Mouse (Mus musculus) urinary bladder, adult 18-20 months (tissue): ENCODE results near the gene Gclm.
"Not testable (repeated sequence)": the region's sequence is repeated elsewhere in the genome, so short reads cannot be mapped to it uniquely, and the experiment has no call there.

Source experiments
- DNase-seq, 2 experiments: peaks; one replicate each; pipeline ENCODE4 v3.0.0; 2022; ENCODE audit warnings: low spot score in 2 of 2, mixed read lengths in 2 of 2

Gclm gene

DNA sequence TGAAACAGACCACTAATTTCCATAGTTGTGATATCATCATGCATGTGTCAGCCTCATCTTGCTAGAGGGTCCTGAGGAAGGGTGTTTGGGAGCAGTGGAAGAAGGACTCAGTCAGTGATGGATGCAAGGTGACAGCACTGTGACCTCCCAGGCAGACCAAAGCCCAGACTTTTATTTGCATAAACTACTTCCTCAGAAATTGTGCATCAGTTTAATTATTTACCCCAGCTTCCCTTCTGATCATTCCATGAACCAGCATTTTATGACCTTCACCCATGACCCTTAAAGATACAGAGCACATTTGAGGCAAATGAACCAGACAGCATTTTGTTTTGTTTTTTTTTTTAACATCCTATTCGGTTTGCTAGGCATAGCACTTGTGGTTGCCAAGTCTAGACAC, 9.6 kb upstream of the Gclm start:
- no peak for DNase-seq

DNA sequence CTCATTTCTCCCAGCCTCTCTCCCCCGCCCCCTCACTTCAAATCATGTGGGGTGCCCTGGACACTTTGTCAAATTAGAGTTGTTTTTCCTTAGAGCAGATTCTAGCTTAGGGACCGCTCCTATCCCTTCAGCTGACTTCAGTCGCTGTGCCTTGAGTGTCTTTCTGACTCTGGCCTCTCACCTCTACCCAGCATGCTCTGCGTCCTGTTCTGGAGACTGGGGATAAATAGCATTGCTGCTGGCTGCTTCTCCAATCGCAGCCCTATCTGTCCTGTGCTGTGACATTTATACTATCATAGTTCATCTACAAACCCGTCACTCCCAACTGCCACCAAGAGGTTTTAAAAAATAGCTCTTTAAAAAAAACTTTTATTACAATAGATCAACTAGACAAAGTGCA, 2.5 kb upstream of the Gclm start:
- no peak for DNase-seq

DNA sequence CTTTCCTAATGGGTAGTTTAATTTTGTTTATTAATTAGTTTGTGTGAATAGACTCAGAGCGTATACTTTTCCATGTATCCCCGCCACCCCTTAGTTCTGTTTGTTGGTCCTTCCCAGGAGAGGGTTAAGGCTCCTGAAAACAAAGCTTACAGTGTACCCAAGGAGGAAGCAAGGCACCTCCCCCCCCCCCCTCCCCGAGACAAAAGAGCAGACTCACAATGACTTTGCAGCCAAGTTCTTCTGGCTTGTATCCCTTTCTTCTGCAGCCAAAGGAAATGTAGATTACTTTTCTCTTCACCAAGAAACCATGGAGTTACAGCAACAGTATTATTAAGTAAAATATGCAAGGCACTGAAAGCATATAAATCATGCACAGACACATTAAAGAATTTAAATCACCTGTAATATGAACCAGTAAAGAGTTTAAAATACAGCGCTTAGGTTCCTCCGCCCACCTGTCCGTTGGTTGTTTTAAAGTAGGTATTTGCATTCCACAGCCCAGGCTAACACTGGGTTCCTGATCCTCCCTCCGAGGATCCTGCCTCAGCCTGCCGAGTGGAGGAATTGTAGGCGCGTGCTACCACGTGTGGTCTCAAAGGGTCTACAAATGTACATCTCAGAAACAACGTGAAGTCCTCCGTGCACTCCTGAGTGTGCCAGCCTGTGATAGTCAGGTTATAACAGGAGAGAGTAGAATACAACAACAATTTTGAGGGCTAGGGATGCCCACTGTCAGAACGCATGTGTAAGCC, 1.8 kb upstream of the Gclm start:
- no peak for DNase-seq

DNA sequence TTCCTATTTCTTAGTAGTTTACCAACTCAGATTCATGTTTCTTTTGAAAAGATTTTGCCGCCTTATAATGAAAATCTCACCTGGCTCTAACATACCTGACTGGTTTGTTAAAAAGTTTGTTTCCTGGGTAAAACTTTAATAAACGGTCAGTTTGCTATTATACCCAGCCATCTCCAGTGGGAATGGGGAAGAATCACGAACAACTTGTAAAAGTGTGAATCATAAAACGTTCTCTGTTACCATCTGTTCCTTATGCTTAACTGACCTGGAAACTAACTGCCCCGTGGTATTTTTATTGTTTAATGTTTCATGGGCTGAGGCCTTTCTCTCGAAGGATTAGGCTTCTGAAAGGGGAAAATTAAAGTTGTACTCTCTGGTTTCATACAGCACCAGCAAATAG, 598 bp upstream of the Gclm start:
- no peak for DNase-seq

DNA sequence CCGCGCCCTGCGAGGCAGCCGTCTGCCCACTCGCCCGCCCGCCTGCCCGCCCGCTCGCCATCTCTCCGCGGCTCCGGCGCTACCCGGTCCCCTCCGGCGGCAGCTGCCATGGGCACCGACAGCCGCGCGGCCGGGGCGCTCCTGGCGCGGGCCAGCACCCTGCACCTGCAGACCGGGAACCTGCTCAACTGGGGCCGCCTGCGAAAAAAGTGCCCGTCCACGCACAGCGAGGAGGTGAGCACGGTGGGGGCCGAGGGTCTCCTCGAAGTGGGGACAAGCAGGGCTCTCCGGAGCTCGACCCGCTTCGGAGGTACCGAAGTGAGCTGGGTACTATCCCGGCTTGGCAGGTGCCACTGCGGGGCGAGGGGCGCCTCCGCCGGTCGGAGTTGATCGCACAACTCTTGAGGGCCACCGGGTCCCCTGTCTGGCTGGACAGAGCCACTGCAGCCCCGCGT, 548 bp downstream of the Gclm start:
- peak; percentile 20 to 65 for DNase-seq

DNA sequence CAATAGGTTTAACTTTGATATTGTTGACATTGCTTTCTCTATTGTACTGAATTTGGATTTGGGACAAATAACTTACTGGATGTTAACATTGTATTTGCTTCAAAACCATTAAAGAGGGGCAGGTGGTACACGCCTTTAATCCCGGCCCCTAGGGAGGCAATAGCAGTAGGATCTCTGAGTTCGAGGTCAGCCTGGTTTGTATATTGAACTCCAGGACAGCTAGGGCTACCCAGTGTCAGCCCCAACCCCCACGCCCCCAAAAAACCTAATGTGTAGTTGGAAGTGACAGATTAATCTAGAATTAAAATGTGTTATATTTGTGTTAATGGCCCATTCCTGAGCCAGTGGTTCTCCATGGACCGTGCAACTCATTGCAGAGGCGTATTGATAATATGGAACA, 1.0 kb downstream of the Gclm start:
- no peak for DNase-seq

DNA sequence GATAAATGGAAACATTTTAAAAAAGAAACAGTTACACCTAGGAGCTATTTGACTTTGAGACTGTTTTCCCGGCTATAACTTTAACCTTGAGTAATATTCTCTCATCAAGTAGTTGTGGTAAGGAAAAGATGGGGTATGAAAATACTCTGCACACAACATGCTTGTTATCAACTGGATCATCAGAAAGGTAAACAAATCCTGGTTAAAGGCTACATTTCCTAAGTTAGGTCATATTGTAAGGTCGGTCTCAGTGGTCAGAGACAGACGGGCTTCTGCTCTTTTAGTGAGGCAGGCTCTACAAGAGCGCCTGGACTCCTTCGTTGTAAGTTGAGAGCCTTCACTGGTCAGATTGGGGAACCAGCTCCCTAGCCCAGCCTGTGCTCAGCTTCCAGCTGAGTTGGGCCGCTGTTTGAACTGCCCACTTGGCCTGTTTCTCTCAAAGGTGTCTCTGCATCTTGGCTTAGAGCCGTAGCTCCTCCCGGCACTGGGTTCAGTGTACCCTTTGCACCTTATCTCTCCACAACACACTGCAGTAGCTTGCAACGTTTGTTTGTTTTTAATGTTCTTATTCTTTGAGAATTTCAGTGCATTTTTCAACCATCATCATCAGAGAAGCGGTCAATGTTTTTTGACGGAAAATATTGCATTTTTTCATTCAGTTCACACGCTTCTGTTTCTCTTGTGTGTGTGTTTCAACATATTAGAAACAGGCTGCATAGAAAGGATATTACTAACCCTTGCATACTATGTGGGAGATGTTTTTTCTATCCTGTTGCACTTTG, 1.8 kb downstream of the Gclm start:
- no peak for DNase-seq

DNA sequence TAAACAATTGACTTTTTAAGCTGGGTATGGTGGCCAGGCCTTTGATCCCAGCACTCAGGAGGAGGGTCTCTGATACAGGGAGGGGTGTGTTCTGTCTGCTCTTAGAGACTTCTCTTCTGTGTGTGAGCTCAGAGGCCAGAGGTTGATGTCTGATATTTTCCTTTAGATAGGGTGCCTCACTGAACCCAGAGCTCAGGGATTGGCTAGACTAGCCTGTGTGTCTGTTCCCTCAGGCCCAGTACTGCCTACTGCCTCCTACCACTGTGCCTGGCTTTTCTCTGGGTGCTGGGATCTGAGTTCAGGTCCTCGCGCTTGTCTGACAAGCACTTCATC, 2.4 kb downstream of the Gclm start:
- no peak for DNase-seq

DNA sequence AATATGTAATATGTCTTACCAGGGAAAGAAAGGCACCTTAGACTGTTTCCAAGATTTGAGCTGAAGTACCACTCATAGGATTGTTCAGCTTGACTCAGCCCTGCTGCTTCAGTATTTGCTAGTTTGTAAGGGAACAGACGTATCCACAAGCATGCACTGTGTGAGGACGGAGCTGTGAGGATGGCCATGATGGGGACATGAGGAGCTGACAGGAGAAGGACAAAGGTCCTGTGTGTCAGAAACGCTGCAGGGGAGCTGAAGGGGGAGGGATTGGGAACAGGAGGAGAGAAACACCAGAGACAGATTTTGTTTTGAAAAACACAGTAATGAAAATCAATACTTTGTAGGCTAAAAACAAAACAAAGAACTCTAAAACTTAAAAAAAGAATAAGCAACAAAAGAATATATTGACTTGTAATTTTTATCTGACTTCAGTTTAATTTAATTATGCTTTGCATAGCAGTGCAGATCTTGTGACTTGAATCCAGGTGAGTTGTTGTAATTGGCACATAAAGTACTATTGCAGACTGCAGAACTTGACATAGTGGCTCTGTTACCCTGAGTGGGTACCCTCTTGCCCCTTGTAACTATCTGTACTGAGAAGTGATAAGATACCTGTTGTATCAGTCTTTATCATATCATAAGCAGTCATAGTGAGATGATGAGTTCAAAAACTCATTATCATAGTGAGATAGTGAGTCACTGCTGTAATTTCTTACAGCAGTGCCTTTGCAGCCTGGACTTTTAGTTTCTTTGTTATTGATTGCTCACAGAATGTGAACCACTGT, 7.3 kb downstream of the Gclm start:
- no peak for DNase-seq

DNA sequence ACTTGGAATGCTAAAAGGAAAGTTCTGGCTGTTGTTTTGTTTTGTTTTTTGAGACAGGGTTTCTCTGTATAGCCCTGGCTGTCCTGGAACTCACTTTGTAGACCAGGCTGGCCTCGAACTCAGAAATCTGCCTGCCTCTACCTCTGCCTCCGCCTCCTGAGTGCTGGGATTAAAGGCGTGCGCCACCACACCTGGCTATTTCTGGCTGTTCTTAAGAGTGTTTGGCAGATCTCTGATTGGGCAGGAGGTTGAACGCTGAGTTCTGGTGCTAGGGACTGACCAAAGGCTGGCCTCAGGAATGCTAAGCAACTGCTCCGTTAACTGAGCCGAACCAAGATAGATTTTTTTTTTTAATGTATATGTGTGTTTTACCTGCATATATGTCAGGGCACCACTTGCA, 8.7 kb downstream of the Gclm start:
- DNase-seq = not testable (repeated sequence)

DNA sequence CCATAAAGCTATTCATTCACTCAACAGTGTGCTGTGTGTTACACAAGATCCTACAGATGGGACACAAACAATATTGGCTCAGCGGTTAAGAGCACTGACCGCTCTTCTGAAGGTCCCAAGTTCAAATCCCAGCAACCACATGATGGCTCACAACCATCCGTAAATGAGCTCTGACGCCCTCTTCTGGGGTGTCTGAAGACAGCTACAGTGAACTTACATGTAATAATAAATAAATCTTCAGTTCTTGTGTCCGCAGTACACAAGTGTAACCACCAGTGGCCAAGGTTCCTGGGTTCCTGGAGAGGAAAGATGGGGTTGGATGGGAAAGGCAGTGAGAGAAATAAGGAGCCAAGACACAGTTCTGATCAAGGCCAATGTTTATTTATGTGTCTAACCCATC, 24.6 kb downstream of the Gclm start:
- no peak for DNase-seq

DNA sequence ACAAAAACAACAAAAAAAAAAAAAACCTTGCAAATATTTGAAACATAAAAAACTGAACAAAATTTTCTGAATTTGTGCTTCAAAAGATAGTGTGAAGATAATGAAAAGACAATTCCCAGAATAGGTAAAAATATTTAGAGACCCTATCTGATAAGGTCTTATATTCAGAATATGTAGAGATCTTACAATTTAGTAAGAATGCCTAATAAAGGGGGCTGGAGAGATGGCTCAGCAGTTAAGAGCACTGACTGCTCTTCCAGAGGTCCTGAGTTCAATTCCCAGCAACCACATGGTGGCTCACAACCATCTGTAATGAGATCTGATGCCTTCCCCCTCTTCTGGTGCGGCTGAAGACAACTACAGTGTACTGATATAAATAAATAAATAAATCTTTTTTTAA, 27.2 kb downstream of the Gclm start:
- DNase-seq = not testable (repeated sequence)

DNA sequence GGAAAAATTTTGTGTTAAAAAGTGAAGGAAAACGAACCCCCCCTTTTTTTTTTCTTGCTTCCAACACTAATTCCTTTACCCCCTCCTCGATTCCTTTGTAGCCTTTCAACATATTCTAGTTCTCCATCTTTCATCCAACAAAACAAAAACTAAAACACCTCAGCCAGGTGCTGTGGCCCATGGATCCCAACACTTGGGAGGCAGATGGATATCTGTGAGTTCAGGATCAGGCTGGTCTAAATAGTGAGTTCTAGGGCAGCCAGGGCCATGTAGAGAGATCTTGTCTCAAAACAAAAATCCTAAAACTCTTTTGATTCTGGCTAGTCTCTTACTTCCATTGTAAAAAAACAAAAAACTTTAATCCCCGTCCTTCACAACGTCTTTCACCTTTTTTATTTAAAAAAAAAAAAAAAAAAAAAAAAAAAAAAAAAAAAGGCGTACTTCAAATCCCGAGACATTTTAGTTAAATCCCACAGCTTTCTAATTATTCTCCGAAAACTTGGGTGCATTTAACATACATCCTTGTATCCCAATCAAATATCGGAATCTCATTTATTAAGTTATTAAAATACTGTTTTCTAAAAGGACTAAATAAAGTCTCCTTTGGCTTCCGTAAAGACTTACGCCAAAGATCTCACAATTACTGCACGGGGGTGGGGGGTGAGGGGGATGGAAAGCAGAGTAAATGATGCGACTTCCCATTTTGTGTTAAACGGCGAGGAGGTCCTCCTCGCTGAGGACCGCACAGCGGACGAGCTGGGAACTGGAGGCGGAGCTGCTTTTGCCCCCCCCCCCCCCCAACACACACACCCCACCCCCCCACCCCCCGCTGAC, 28.3 kb downstream of the Gclm start:
- no peak for DNase-seq

DNA sequence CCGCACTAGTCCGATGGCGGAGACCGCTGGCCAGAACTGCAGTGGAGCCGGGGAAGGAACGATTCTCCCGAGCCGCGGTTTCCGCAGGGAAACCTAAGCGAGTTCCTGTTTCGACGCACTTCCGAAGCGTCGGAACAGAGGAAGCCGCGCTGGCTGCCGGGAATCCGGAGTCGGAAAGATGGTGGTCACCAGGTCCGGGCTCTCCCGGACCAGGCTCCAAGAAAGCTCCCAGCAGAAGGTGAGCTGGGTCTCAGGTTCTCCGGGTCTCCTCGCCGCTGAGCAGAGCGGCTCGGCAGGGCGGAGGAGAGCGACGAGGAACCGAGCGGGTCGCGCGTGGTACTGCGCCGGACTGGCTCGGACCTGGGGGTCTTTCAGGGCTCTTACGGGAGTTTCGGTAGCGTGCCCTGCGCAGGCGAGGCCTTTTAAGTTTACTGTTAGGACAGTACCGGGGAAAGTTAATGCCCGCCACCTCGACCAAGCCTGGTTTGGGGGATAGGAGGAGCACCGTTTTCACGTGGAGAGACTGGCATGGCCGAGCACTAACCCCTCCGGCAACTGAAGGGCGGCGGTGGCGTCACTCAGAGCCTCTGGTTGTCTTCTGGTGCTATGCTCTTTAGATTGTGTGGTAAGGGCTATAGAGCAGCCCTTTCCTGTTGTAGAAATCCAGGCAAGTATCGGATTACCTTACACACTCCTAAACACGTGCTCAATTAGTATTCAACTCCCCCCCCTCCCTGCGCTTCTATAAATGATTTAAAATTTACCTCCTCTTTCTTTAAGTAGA, 29.1 kb downstream of the Gclm start, which contains the start of gene Dnttip2:
Gene Dnttip2 (plus strand): TSS at position 148 of the 784 bp plus-strand sequence.
- DNase-seq = peak; percentile 83 to 89

DNA sequence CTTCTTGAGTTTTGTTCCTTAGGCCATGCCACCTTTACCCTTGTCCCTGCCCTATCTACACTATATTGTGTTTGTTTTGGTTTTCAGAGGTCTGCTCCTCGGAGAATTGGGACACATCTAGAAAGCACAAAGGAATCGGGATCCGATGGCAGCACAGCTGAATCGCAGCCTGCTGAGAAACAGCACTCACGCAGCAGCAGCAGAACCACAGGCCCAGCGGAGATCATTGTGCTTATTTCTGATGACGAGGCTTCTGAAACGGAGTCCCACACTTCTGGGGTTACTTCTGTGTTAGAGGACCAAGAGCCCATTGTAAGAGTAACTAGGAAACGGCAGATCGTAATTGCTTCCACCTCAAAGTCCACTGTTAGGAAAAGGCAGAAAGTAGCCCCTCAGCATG, 29.8 kb downstream of the Gclm start:
- DNase-seq = no peak

DNA sequence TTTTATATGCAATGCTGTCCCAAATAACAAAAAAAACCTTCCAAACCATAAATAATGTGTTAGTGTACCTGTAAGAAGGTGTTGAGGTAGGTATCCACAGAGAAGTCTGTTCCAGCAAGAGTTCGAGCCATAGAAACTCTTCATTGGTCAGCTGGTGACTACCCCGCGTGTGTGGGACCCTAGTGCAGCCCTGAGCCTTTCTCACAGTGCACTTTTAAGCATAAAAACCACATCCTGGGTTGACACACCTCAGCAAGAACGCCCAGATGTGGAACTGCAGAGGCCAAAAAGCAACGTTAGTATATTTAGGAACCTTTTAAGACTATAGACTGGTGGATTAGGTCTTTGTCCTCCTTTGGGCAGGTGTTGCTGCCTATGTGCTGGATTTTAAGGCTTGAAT, 41.8 kb downstream of the Gclm start:
- no peak for DNase-seq

DNA sequence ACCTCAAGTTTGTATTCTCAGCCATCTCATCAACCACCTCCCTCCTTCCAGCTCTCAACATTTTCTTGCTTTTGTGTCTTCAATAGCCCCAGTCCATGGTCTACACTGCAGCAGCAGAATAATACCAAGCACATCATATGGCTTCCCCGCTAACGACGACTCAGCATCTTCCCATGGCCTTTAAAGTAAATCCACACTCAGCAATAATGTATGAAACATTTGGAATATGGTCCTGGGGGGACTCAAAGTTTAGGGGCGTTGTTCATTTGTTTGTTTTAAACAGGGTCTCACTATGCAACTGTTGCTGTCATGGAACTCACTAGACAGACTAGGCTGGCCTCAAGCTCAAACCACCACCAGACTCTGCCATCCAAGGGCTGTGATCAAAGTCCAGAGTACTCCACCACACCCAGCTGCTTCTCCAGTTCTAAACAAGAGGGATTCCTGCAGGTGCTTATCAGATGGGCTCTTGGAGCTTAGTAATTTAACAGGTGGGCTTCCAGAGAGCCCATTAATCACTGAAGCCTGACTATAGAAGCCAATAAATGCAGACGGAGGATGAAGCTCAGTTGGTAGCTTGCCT, 43.3 kb downstream of the Gclm start:
- no peak for DNase-seq

DNA sequence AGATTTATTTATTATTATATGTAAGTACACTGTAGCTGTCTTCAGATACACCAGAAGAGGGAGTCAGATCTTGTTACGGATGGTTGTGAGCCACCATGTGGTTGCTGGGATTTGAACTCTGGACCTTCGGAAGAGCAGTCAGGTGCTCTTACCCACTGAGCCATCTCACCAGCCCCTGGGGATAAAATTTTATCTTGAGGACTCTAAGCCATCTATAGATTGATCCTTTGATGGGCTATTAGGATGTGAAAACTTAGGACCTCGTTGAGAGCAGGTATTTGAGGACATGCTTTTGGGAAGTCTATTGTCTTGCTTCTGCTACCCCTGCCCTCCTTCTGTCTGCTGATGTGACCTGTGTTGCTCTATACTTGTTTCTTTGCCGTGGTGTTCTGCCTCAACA, 44.0 kb downstream of the Gclm start:
- not testable (repeated sequence) for DNase-seq

DNA sequence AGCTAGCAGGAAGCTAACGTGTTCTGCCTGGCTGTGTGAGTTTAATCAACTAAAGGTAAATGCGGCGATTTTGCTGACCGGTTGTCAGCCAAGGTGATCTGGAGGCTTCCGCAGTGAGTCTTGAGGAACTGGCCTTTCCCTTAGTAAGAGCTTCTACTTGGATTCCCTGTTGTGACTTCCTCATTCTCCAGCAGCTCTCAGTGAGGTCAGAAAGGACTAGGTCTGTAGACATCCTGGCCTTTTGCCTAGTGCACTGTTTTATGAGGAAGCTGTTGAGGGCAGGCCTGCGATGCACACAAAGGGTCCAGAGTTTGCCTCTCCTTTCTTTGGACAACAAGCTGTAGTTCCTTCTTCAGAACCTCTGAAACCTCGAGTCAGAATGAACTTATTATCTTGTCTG, 45.3 kb downstream of the Gclm start:
- DNase-seq = no peak

DNA sequence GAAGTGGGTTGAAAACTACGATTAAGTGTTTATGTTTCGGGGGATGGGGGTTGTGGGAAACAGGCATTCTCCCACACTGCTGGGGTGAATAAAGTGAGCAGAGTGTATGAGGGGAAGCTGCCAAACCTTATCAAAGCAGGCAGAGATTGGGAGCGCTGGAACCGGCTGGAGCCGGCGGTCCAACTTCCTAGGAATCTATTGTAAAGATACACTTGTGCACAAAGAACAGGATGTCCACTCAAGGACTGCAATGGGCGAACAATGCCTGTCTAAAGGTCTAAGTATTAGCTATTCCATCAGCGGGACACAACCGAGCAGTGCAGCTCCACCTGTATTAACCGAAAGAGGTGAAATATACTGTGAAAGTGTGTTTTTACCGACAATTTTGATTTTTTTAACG, 46.5 kb downstream of the Gclm start:
- DNase-seq = no peak
